Mouse (Mus musculus): ENCODE data around the gene Gal3st3. TPM values are rescaled to one million over a fixed set of nuclear protein-coding genes. Genes with fewer than 3 reads are reported as not detected.

The Gal3st3 gene
- 29.7 TPM for polyA plus RNA-seq (2015; fragmentation: Illumina TruSeq; extraction: RNeasy Lipid Tissue Mini Kit (QIAGEN cat#74804); ENCODE audit: low read depth, low replicate concordance)

GRCm38 (mm10) chr19:5297903-5298800, at the start of gene Gal3st3:
Gene Gal3st3, plus strand, starts transcription at chr19:5298331.

GRCm38 (mm10) chr19:5272801-5273733, 25.1 kb upstream of the Gal3st3 start, which contains the start of gene Pacs1:
Gene Pacs1, minus strand, starts transcription at chr19:5273119.

GRCm38 (mm10) chr19:5294972-5295735, 3.0 kb upstream of the Gal3st3 start, which contains the start of gene Sf3b2:
Gene Sf3b2, minus strand, starts transcription at chr19:5295455.

GRCm38 (mm10) chr19:5335441-5335840, 37.3 kb downstream of the Gal3st3 start, which contains the start of gene Catsper1:
Gene Catsper1, plus strand, starts transcription at chr19:5335741.

GRCm38 (mm10) chr19:5349502-5349873, 51.4 kb downstream of the Gal3st3 start, which contains the start of gene Cst6:
Gene Cst6, minus strand, starts transcription at chr19:5349574.

Other genes starting within 250 kb of the Gal3st3 start
- 38.7 TPM for gene Rin1, start 247.8 kb upstream of the Gal3st3 start, polyA plus RNA-seq (2015; fragmentation: Illumina TruSeq; extraction: RNeasy Lipid Tissue Mini Kit (QIAGEN cat#74804); ENCODE audit: low read depth, low replicate concordance)
- gene Cd248, start 230.3 kb upstream of the Gal3st3 start, polyA plus RNA-seq (2015; fragmentation: Illumina TruSeq; extraction: RNeasy Lipid Tissue Mini Kit (QIAGEN cat#74804); ENCODE audit: low read depth, low replicate concordance): 3.2 TPM
- gene Tmem151a, start 212.8 kb upstream of the Gal3st3 start, polyA plus RNA-seq (2015; fragmentation: Illumina TruSeq; extraction: RNeasy Lipid Tissue Mini Kit (QIAGEN cat#74804); ENCODE audit: low read depth, low replicate concordance): 107 TPM
- gene Yif1a, start 209.8 kb upstream of the Gal3st3 start, polyA plus RNA-seq (2015; fragmentation: Illumina TruSeq; extraction: RNeasy Lipid Tissue Mini Kit (QIAGEN cat#74804); ENCODE audit: low read depth, low replicate concordance): 32.8 TPM
- 266 TPM for gene Cnih2, start 199.8 kb upstream of the Gal3st3 start, polyA plus RNA-seq (2015; fragmentation: Illumina TruSeq; extraction: RNeasy Lipid Tissue Mini Kit (QIAGEN cat#74804); ENCODE audit: low read depth, low replicate concordance)
- gene Rab1b, start 191.3 kb upstream of the Gal3st3 start, polyA plus RNA-seq (2015; fragmentation: Illumina TruSeq; extraction: RNeasy Lipid Tissue Mini Kit (QIAGEN cat#74804); ENCODE audit: low read depth, low replicate concordance): 157 TPM
- gene Klc2, start 179.8 kb upstream of the Gal3st3 start, polyA plus RNA-seq (2015; fragmentation: Illumina TruSeq; extraction: RNeasy Lipid Tissue Mini Kit (QIAGEN cat#74804); ENCODE audit: low read depth, low replicate concordance): 211 TPM
- 37.4 TPM for gene Pacs1, start 25.2 kb upstream of the Gal3st3 start, polyA plus RNA-seq (2015; fragmentation: Illumina TruSeq; extraction: RNeasy Lipid Tissue Mini Kit (QIAGEN cat#74804); ENCODE audit: low read depth, low replicate concordance)
- 163 TPM for gene Sf3b2, start 2.9 kb upstream of the Gal3st3 start, polyA plus RNA-seq (2015; fragmentation: Illumina TruSeq; extraction: RNeasy Lipid Tissue Mini Kit (QIAGEN cat#74804); ENCODE audit: low read depth, low replicate concordance)
- gene Catsper1, start 37.4 kb downstream of the Gal3st3 start, polyA plus RNA-seq (2015; fragmentation: Illumina TruSeq; extraction: RNeasy Lipid Tissue Mini Kit (QIAGEN cat#74804); ENCODE audit: low read depth, low replicate concordance): not detected
- 38.9 TPM for gene Cst6, start 51.2 kb downstream of the Gal3st3 start, polyA plus RNA-seq (2015; fragmentation: Illumina TruSeq; extraction: RNeasy Lipid Tissue Mini Kit (QIAGEN cat#74804); ENCODE audit: low read depth, low replicate concordance)
- gene Eif1ad, start 68.4 kb downstream of the Gal3st3 start, polyA plus RNA-seq (2015; fragmentation: Illumina TruSeq; extraction: RNeasy Lipid Tissue Mini Kit (QIAGEN cat#74804); ENCODE audit: low read depth, low replicate concordance): 30.5 TPM
- gene Banf1, start 68.8 kb downstream of the Gal3st3 start, polyA plus RNA-seq (2015; fragmentation: Illumina TruSeq; extraction: RNeasy Lipid Tissue Mini Kit (QIAGEN cat#74804); ENCODE audit: low read depth, low replicate concordance): 117 TPM
- 47.6 TPM for gene Sart1, start 90.4 kb downstream of the Gal3st3 start, polyA plus RNA-seq (2015; fragmentation: Illumina TruSeq; extraction: RNeasy Lipid Tissue Mini Kit (QIAGEN cat#74804); ENCODE audit: low read depth, low replicate concordance)
- gene Tsga10ip, start 104.2 kb downstream of the Gal3st3 start, polyA plus RNA-seq (2015; fragmentation: Illumina TruSeq; extraction: RNeasy Lipid Tissue Mini Kit (QIAGEN cat#74804); ENCODE audit: low read depth, low replicate concordance): not detected
- gene Drap1, start 126.6 kb downstream of the Gal3st3 start, polyA plus RNA-seq (2015; fragmentation: Illumina TruSeq; extraction: RNeasy Lipid Tissue Mini Kit (QIAGEN cat#74804); ENCODE audit: low read depth, low replicate concordance): 429 TPM
- gene AI837181, start 126.8 kb downstream of the Gal3st3 start, polyA plus RNA-seq (2015; fragmentation: Illumina TruSeq; extraction: RNeasy Lipid Tissue Mini Kit (QIAGEN cat#74804); ENCODE audit: low read depth, low replicate concordance): 80.0 TPM
- gene Fosl1, start 149.2 kb downstream of the Gal3st3 start, polyA plus RNA-seq (2015; fragmentation: Illumina TruSeq; extraction: RNeasy Lipid Tissue Mini Kit (QIAGEN cat#74804); ENCODE audit: low read depth, low replicate concordance): not detected
- gene Ccdc85b, start 159.6 kb downstream of the Gal3st3 start, polyA plus RNA-seq (2015; fragmentation: Illumina TruSeq; extraction: RNeasy Lipid Tissue Mini Kit (QIAGEN cat#74804); ENCODE audit: low read depth, low replicate concordance): 23.3 TPM
- 87.6 TPM for gene Fibp, start 162.3 kb downstream of the Gal3st3 start, polyA plus RNA-seq (2015; fragmentation: Illumina TruSeq; extraction: RNeasy Lipid Tissue Mini Kit (QIAGEN cat#74804); ENCODE audit: low read depth, low replicate concordance)
- not detected for gene Ctsw, start 170.2 kb downstream of the Gal3st3 start, polyA plus RNA-seq (2015; fragmentation: Illumina TruSeq; extraction: RNeasy Lipid Tissue Mini Kit (QIAGEN cat#74804); ENCODE audit: low read depth, low replicate concordance)
- 15.4 TPM for gene Efemp2, start 175.6 kb downstream of the Gal3st3 start, polyA plus RNA-seq (2015; fragmentation: Illumina TruSeq; extraction: RNeasy Lipid Tissue Mini Kit (QIAGEN cat#74804); ENCODE audit: low read depth, low replicate concordance)
- gene Mus81, start 190.1 kb downstream of the Gal3st3 start, polyA plus RNA-seq (2015; fragmentation: Illumina TruSeq; extraction: RNeasy Lipid Tissue Mini Kit (QIAGEN cat#74804); ENCODE audit: low read depth, low replicate concordance): 32.4 TPM
- 1,416 TPM for gene Cfl1, start 192.1 kb downstream of the Gal3st3 start, polyA plus RNA-seq (2015; fragmentation: Illumina TruSeq; extraction: RNeasy Lipid Tissue Mini Kit (QIAGEN cat#74804); ENCODE audit: low read depth, low replicate concordance)
- 3.0 TPM for gene 1700020D05Rik, start 205.5 kb downstream of the Gal3st3 start, polyA plus RNA-seq (2015; fragmentation: Illumina TruSeq; extraction: RNeasy Lipid Tissue Mini Kit (QIAGEN cat#74804); ENCODE audit: low read depth, low replicate concordance)
- 96.1 TPM for gene Snx32, start 212.2 kb downstream of the Gal3st3 start, polyA plus RNA-seq (2015; fragmentation: Illumina TruSeq; extraction: RNeasy Lipid Tissue Mini Kit (QIAGEN cat#74804); ENCODE audit: low read depth, low replicate concordance)

Data from brain, adult 10 weeks (tissue).